Mouse (Mus musculus) MEL-GATA-1-ER (cell line): Measurements from ENCODE around the gene Hip1r.

Experiments used
- DNase-seq: peaks from one replicate; pipeline ENCODE4 v3.0.0-alpha.2; 2012; ENCODE audit warnings: low read depth; ENCODE audit errors: extremely low read depth

Hip1r gene

DNA sequence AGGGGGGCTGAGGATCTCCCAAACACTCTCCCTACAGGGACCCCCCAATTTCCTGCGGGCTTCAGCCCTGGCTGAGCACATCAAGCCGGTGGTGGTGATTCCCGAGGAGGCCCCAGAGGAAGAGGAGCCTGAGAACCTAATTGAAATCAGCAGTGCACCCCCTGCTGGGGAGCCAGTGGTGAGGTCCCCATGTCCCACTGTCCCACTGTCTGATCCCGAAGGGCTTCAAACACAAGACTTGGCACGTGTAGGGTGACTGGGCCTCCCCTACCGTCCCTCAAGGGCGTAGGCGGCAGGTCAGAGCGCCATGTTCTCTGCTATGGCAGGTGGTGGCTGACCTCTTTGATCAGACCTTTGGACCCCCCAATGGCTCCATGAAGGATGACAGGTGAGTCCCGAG lies 22.8 kb downstream of the Hip1r start:
- DNase-seq = no peak

DNA sequence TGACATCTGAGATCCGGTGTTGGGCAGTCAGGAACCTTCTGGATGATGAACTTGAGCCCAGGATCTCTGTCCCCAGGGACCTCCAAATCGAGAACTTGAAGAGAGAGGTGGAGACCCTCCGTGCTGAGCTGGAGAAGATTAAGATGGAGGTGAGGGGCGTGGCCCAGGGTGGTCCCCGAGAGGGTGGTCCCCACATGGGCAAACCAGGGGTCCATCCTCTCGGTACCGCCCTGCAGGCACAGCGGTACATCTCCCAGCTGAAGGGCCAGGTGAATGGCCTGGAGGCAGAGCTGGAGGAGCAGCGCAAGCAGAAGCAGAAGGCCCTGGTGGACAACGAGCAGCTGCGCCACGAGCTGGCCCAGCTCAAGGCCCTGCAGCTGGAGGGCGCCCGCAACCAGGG lies 23.3 kb downstream of the Hip1r start:
- no peak for DNase-seq

DNA sequence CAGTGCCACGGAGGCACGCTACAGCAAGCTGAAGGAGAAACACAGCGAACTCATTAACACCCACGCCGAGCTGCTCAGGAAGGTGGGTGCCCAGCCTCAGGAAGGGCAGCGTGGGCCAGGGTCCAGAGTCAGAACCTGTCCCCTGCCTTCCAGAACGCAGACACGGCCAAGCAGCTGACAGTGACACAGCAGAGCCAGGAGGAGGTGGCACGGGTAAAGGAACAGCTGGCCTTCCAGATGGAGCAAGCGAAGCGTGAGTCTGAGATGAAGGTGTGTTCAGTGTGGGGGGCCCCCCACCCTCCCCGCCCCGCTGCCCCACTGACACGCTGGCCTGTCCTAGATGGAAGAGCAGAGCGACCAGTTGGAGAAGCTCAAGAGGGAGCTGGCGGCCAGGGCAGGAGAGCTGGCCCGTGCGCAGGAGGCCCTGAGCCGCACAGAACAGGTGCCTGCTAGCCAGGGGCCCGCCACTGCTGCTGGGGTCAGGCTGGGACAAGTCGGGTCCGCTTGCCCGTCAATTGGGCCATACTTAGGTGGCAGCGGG lies 23.9 kb downstream of the Hip1r start:
- no peak for DNase-seq

DNA sequence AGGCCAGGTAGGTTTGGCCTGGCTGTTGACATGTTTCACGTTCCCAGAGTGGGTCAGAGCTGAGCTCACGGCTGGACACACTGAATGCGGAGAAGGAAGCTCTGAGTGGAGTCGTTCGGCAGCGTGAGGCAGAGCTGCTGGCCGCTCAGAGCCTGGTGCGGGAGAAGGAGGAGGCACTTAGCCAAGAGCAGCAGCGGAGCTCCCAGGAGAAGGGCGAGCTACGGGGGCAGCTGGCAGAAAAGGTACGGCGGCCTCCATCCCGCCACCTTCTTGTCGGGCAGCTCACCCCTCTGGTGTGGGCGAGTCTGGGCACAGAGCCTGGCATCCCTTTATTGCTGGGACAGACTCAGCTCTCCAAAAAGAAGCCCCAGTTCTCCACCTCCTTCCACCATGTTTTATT lies 24.4 kb downstream of the Hip1r start:
- no peak for DNase-seq

DNA sequence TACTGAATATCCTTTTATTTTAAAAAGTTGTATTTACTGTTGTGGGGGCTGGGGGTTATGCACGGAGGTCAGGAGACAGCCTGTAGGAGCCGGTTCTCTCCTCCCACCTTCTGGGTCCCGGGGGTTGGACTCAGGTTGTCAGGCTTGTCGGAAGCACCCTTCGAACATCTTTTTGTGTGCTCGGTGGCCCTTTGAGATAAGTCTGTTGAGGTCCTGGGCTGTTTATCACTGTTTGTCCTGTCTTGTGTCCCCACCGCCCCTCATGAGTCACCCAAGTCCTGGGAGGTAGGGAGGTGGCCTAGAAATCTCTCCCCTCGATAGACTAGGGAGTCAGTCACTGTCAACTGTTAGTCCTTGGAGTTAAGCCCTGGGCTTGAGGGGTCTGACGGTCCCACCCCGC lies 24.9 kb downstream of the Hip1r start:
- no peak for DNase-seq

DNA sequence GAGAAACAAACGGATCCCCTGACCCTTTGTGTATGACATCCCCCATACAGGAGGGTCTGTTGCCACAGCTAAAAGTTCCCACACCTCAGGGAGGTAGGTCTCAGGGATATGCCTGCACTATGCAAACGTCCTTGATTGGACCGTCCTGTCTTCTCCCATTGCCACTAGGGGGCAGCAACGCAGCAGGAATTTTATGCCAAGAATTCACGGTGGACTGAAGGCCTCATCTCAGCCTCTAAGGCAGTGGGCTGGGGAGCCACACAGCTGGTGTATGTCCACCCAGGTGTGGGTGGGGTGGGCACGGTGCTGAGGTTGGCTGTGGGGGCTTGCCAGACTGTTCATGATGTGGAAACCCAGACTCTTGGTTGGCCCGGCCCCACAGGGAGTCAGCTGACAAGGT lies 27.4 kb downstream of the Hip1r start:
- peak; percentile 49 for DNase-seq

DNA sequence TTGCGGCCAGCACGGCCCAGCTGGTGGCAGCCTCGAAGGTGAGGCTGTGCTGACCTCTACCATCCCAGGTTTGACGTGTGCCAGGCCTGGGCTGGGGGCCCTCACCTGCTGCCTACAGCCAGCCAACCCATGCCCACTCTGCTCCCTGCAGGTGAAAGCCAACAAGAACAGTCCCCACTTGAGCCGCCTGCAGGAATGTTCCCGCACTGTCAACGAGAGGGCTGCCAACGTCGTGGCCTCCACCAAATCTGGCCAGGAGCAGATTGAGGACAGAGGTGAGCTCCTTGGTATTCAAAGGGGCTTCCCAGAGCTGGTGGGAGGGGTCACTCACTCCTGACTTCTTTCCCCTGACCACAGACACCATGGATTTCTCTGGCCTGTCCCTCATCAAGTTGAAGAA lies 27.8 kb downstream of the Hip1r start:
- DNase-seq = no peak

DNA sequence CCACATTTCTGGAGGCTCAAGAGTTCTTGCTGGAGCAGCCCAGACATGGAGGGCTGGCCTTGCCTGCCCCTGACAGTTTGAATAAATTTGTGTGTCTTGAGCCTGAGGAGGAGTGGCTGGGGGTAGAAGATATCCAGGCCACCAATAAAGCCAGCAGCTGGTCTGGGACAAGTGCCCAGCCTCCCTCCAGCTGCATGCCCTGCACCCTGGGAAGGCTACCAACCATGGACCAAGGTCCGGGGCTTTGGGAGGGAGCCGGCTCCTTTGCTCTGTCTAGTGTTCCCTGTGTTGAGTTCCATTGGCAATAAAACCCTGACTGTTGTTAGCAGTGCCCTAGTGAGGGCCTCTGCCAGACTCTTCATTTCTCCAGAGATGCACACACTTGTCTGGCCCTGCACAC lies 29.4 kb downstream of the Hip1r start:
- DNase-seq = no peak

DNA sequence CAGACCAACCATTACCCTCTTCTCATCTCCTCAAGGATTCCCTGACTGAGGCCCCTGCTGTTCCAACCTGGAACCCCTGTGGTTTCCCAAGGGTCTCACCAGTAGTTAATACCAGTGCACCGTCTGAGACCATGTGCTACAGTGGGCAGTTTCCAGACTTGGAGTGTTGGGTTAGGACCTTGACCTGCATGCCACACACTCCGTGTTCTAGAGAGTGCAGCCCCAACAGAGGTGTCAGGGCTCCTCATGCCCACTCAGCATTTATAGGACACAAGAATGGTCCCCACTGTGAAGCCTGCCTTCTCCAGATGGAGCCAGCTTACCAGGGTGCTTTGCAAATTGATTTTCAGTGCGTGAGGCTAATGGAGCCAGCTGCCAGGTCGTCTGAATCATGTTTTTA lies 29.9 kb downstream of the Hip1r start:
- no peak for DNase-seq

DNA sequence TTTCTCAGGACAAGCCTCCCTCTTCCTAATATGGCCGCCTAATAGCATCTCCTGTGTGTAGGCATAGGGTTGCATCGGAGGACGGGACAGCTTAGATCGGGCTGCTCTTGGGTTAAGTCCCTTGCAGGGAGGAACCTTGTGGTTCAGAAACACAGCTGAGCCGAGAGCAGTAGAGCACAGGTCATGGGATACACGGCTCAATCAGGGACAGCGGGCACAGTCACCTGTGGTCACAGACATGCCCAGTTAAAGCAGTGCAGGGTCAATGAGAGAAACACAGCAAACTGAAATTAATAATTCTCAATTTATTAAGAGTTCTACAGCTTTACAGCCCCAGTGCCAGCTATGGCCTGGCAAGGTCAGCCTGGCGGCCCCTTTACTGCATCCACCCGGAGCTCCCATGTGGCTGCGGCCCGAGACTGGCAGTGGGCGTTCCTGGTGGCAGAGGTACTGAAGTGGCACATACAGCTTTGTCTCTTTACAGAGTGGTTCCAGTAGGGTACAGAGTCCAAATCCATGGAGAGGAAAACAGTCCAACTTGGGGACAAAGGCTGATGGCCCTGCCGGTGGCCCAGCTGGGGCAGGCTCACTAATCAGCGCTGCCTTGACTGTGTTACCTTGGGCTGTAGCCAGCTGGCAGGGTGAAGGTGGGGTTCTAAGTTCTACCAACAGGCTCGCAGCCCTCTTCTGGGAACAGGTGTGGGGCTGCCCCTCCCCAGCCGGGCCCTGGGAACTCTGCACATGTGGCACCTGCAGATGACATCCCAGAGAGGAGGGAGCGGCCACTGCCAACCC lies 31.1 kb downstream of the Hip1r start:
- DNase-seq = no peak

DNA sequence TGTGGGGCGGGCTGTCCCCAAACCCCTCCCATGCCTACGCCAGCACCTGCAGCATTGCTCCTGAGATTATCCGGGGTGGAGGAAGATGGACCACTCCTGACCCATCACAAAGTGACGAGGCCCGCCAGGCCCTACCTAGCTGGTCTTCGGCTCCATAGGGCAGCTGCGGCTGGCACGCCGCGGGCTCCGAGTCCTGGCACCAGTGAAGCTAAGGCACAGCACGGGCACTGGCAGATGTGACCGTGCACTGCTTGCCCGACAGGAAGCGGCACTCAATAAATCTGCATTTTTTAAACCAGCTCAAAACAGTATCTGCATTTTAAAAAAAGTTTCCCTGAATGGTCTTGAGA lies 31.7 kb downstream of the Hip1r start:
- no peak for DNase-seq

DNA sequence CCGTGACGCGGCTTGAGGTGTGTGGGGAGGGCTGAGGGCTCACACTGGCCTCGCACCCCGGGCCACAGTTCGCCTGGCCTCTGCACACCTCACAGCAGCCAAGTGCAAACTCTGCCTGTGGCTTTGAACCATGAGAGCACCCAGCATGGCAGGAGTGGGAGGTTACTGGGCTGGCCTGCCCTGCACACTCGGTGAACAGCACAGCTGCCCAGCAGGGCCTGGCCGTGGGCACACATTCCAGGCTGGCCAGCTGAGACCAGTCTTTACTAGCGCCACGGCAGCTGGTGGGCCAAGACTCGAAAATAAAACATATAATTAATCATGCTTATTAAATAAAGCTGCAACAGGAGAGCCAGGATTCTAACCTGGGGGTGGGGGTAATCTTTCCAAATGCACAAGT lies 32.2 kb downstream of the Hip1r start:
- DNase-seq = no peak

DNA sequence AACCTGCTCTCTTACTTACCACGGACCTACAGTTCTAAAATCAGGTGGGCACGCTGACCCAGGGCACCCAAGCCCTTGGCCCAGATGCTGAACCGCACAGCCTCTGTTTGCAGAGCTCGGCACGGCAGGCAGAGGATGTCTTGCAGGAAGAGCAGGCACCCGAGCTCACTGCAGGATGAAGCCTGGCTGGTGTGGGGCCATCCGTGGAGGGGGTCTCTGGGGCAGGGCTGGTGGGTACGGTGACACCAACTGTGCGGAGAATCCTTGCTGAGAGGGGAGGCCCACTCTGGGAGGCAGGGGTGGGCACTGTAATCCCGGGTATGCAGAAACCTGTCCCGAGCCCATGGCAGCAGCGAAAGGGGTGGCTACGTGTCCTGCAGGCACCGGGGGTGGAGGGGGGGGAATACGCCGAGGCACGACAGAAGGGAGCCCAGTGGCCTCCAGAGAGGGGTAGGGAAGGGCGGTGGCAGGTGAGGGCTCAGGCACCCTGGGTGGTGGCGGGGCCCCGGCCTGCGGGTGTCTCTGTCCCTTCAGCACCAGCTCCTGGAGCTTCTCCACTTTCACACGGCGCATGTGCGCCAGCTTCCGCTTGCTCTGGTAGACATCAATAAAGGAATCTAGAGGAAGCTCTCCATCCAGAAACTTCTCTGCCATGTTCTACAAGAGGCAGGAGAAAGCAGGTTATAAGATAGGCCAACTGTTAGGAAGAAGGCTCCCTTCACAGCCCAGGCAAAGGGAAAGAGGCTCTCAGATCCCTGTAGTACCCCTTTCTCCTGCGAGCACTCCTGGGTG lies 32.9 kb downstream of the Hip1r start:
- DNase-seq = no peak

DNA sequence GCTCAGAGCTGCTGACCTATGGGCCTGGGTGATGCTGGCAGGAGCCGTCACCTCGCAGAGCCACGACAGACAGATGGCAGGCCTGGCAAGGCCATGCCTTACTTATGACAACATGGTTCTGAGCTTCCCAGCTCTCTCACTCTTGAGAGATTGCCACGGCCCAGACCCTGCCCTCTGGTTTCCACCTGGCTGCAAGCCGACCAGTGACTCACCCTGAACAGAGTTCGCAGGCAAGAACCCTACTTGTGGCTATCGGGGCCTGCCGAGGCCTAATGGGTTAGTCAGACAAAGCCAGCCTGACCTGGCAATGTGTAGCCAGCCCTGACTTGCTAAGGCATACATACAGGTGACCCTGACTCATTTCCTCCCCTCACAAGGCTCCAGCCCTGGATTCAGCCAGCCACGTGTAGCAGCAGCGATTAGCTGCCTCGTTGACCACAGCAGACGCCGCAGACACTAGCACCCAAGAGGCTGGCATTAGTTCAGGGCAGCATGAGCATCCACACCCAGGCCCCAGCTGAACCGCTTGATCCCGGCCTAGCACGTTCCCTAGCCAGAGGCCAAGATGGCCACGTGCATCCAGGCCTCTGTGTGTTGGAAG lies 33.6 kb downstream of the Hip1r start:
- no peak for DNase-seq

DNA sequence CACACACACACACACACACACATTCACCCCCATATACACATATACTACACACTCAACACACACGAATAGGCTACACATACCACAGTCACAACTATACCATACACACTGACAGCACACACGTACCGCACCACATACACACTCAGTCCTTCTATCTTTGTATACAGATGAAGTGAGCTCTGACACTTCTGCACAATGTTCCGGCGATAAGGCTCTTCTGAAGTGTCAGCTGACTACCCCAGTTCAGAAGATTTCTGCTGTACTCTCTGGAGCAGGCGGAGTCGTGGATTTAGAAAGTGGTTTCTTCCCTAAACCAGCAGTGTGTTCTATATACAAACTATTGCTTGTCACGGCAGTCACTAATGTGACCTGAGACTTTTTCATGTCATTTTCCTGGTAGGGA lies 36.6 kb downstream of the Hip1r start:
- no peak for DNase-seq

DNA sequence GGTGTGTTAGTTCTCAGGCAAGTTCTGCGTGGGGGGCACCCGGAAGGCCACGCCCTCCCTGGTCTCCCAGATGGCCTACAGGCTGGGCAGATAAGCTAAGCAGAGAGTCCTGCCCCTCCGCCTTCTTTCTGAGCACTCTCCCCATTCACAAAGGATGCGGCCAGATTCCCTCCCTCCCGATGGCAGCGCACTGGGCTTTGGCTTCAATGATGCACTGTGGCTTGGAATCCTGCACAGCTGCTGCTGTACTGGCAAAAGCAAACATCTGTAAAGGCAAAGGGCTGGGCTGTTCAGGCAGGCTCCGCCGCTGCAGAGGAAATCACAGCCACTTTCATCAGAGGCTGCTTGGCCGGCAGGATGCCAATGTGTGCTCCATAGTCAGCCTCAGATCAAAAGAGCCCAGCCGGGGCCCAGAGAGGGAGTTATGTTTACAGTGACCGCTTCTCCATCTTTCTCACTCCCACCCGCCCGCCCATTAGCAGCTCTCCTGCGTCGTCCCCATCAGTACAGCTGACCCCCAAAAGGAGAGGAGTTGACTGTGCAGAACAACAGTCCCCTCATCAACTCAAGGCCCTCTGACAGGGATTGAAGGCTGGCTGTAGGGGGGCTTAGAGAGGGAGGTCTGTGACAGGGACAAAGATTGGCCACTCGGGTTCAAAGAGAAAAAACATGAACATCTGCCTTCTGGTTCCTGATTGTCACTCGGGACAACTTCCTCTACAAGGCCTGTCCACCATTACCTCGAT lies 37.7 kb downstream of the Hip1r start:
- no peak for DNase-seq

DNA sequence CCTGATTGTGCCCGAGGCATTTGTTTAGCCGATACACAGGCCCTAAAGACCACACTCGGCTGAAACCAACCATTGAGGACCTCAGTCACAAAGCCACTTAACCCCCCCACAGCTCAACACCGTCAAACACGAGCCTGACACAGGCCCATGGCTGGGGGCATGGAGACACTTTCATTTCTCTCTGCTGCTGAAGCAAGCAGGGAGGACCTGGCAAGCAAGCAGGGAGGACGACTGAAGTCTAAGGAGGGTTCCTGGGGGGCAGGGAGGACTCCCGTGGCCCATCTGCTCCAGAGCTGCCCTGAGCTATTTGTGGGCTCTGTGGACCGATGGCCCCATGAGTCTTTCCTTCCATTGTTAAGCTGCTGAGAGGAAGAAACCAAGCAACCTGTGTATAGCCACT lies 38.5 kb downstream of the Hip1r start:
- no peak for DNase-seq

DNA sequence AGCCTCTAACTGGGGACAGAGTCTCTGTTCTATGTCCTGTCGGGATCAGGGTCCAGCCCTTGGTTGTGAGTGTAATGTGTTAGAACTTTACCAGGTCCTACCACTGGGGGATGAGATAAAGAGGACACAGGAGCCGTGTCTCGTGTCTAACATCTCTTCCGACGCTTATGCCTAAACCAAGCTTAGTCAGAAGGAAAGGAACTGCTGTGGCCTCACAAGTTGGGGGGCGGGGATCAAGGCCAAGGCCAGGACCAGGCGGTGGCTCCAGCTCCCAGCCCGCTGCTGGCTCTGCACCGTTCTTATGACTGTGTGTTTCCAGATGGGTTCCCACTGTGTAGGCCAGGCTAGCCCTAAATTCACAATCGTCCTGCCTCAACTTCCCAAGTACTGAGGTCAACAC lies 39.5 kb downstream of the Hip1r start:
- DNase-seq = no peak

DNA sequence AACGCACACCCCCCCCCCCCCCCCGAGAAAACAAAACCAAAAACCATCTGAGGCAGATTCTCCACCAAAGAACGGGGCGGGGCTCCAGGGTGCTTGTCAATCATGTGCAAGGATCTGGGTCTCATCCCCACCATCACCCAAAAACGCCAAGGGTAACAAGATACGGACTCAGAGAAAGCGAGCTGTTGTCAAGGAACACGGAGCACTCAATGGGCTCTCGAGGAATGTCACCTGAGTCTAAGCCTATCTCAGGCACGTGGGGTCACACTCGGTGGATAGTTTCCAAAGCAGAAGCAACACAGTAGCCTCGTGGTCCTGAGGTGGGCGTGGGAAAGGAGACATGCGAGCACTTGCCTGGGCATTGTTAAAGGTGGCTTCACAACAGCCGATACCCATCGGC lies 40.3 kb downstream of the Hip1r start:
- DNase-seq = no peak

DNA sequence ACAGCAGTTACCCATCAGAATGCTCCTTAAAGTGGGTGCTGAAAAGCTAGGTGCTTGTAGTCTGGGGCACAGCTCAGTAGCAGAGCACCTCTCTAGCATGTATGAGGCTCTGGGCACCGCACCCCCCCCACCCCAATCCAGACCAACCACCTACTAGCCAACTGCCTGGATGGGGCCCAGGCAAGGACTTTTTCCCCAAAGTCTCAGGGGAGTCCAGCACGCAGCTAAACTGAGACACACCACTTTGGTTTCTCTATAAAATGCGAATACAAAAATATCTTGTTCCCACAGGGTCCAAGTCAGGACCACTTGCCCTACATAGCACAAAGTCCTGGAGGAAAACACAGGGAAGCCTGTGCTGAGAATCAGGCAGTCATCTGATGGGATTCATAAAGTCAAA lies 40.8 kb downstream of the Hip1r start:
- DNase-seq = no peak

DNA sequence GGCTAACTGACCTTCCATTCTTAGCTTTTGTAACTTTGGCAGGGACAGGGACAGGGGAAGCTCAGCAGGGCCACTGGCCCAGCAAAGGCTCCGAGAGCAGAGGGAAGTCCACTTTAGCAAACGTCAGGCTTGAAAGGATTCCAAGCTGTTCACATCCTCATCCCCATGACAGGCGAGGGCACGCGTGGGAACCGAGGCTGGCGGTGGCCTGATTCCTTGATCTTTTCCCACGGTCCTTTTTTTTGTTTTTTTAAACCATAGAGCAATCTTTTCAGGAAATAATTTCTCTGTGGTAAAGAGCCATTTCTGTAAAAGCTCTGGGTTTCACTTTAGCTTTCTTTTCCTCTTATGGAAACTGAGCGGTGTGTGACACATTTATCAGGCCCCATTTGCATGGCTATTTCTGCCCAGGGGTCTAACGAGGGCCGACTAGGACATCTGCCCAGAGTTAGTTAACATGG lies 41.4 kb downstream of the Hip1r start:
- no peak for DNase-seq

DNA sequence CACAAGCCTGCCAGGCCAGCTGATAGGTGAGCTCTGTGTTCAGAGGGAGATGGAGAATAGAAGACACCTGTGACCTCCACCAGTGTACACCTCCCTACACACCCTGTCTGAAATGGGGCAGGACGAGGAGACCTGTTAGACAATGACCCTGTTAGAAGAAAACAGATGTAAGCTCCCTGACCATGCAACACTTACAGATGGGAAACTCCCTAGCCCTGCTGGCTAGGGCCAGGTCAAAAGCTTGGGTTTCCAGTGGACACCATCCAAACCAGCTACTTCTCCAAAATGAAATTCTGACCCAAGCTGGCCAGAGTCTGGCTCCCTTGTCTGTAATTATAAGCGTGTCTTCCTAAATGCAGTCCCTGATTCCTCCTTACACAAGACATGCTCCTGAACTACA lies 42.3 kb downstream of the Hip1r start:
- no peak for DNase-seq
